Mouse (Mus musculus): ENCODE results near the gene Fam53b.

DNA sequence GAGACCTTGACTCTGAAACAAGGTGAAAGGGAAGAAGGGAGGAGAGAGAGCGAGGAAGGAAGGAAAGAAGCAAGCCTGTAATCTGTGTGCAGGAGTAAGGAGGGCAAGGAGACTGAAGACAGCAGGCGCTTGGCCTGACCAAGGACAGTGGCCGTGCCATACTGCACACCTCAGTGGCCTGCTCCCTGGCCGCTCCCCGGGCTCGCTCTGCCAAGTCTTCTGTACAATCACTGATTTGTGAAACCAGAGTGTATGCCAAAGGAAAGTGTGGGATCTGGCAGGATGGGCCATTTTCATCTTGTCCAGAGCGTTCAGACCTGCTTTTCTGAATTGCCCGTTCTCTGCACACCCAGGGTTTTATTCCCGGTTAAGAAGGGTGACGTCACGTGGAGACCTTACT is 132.4 kb downstream of the Fam53b start:
- TF ChIP-seq CTCF (IDR thresholded peaks at IDR 0.05; ENCODE audit: control insufficient read depth, insufficient read depth, low read length) (no peak), POLR2A (IDR thresholded peaks at IDR 0.05; ENCODE audit: borderline replicate concordance, control insufficient read depth, low read depth, low read length) (no peak)
